In the genomic region with DNA sequence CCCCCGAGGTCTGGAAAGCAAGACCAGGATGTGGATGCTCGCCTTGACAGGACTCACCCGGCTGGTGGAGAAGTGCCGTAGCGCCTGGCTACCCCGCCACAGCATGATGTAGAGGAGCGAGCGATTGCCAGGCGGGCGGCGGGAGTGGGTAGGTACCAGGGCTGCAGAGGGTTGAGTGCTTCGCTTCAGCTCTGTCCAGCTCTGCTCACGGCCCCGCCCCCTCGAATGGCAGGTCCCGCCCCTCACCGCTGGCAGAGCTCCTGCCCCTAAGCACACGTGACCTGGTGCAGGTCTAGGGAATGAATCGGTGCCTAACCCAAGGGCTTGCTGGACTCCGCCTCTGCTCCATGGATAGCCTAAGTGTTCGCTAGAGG, we compare ENCODE assay signal across 8 mouse cellular contexts. TPM values are rescaled to one million over a fixed set of nuclear protein-coding genes. Genes with fewer than 3 reads are reported as not detected.
DNase-seq lines count a peak whose midpoint lies in the region; ATAC-seq and TF ChIP-seq lines count a peak whose summit lies in the region.

TSS of gene Aldh1l2 (minus strand) at position 231 of the 374 bp plus-strand sequence.

- H3K36me3 ChIP-seq in neural tube, embryonic 11.5 days (ENCODE audit: control insufficient read depth, insufficient read depth, low read length), result no peaks in the 10 kb centered on the region
- no peaks in the 10 kb centered on the region for H3K36me3 ChIP-seq in embryonic facial prominence, embryonic 13.5 days
- no peaks in the 10 kb centered on the region for H3K36me3 ChIP-seq in heart, adult 2 months (ENCODE audit: control insufficient read depth, insufficient read depth, low read length)
- no peaks in the 10 kb centered on the region for H3K36me3 ChIP-seq in kidney, adult 2 months (ENCODE audit: control insufficient read depth, insufficient read depth, low read length)
- H3K36me3 ChIP-seq in limb, embryonic 13.5 days, result no peaks in the 10 kb centered on the region
- H3K36me3 ChIP-seq in midbrain, embryonic 14.5 days (ENCODE audit: control insufficient read depth, insufficient read depth, low read length), result no peaks in the 10 kb centered on the region

- TF ChIP-seq EP300 in heart, adult 2 months (IDR thresholded peaks at IDR 0.05; ENCODE audit: insufficient read depth, low read depth, low read length), result no peak

- peak within 1 kb of the TSS; percentile 45 for H3K4me3 ChIP-seq in neural tube, embryonic 11.5 days (ENCODE audit: low read depth, low read length)
- peak within 1 kb of the TSS; percentile 49 for H3K4me3 ChIP-seq in embryonic facial prominence, embryonic 13.5 days
- peak within 1 kb of the TSS; percentile 38 for H3K4me3 ChIP-seq in heart, adult 2 months
- peak within 1 kb of the TSS; percentile 40 for H3K4me3 ChIP-seq in kidney, adult 2 months (ENCODE audit: insufficient read depth, low read depth, low read length)
- H3K4me3 ChIP-seq in limb, embryonic 13.5 days, result peak within 1 kb of the TSS; percentile 52
- H3K4me3 ChIP-seq in midbrain, embryonic 14.5 days (replicated peaks; ENCODE audit: low read depth, low read length), result peak within 1 kb of the TSS; percentile 71

- ATAC-seq in neural tube, embryonic 11.5 days (ENCODE audit: insufficient read depth, low FRiP score, low TSS enrichment), result peak; percentile 96
- peak; percentile 90 for ATAC-seq in embryonic facial prominence, embryonic 13.5 days (ENCODE audit: insufficient number of reproducible peaks, insufficient read depth, low FRiP score, low TSS enrichment, low read depth)
- peak; percentile 89 for ATAC-seq in limb, embryonic 13.5 days (ENCODE audit: low FRiP score, low read depth)
- ATAC-seq in midbrain, embryonic 14.5 days (ENCODE audit: low FRiP score, low TSS enrichment), result peak; percentile 96

- H3K4me2 ChIP-seq in neural tube, embryonic 11.5 days (ENCODE audit: low read depth), result peak within 1 kb of the TSS; percentile 68
- H3K4me2 ChIP-seq in embryonic facial prominence, embryonic 13.5 days, result peak within 1 kb of the TSS; percentile 97
- H3K4me2 ChIP-seq in limb, embryonic 13.5 days (replicated peaks), result peak within 1 kb of the TSS; percentile 95
- H3K4me2 ChIP-seq in midbrain, embryonic 14.5 days (ENCODE audit: low read length), result peak within 1 kb of the TSS; percentile 78

- no peaks in the 10 kb centered on the region for H3K79me2 ChIP-seq in heart, adult 2 months (replicated peaks; ENCODE audit: control insufficient read depth, insufficient read depth, low read length)

- H3K9me3 ChIP-seq in neural tube, embryonic 11.5 days (ENCODE audit: control insufficient read depth, low read length), result no peaks in the 10 kb centered on the region
- no peaks in the 10 kb centered on the region for H3K9me3 ChIP-seq in embryonic facial prominence, embryonic 13.5 days
- H3K9me3 ChIP-seq in limb, embryonic 13.5 days, result no peaks in the 10 kb centered on the region
- H3K9me3 ChIP-seq in midbrain, embryonic 14.5 days (ENCODE audit: control insufficient read depth, low read length), result no peaks in the 10 kb centered on the region

- no peaks in the 10 kb centered on the region for H3K4me1 ChIP-seq in neural tube, embryonic 11.5 days (ENCODE audit: control insufficient read depth, insufficient read depth, low read length)
- H3K4me1 ChIP-seq in embryonic facial prominence, embryonic 13.5 days, result 0 out of 2 replicates have a peak, but pooled peaks cover 10% of the 10 kb centered on the region
- H3K4me1 ChIP-seq in heart, adult 2 months (ENCODE audit: control insufficient read depth, insufficient read depth, low read length), result no peaks in the 10 kb centered on the region; the same call in none of the 2 replicates
- no peaks in the 10 kb centered on the region for H3K4me1 ChIP-seq in kidney, adult 2 months (ENCODE audit: control insufficient read depth, insufficient read depth, low read length)
- H3K4me1 ChIP-seq in limb, embryonic 13.5 days, result peaks cover 10% of the 10 kb centered on the region; the same call in 1 of the 2 replicates
- peaks cover 8% of the 10 kb centered on the region for H3K4me1 ChIP-seq in midbrain, embryonic 14.5 days (ENCODE audit: control insufficient read depth, insufficient read depth, low read length)

- no peak within 1 kb of the TSS for H3K27ac ChIP-seq in neural tube, embryonic 11.5 days (ENCODE audit: low read depth, low read length)
- H3K27ac ChIP-seq in embryonic facial prominence, embryonic 13.5 days, result no peak within 1 kb of the TSS
- peak within 1 kb of the TSS; percentile 9; the same call in 1 of the 2 replicates for H3K27ac ChIP-seq in heart, adult 2 months
- no peak within 1 kb of the TSS for H3K27ac ChIP-seq in kidney, adult 2 months (ENCODE audit: insufficient read depth, low read depth, low read length)
- no peak within 1 kb of the TSS for H3K27ac ChIP-seq in limb, embryonic 13.5 days
- H3K27ac ChIP-seq in midbrain, embryonic 14.5 days (replicated peaks; ENCODE audit: low read depth, low read length), result peak within 1 kb of the TSS; percentile 89

- under 1% methylated on average over 21 of the region's 21 CpGs for WGBS in neural tube, embryonic 11.5 days
- WGBS in embryonic facial prominence, embryonic 13.5 days, result under 1% methylated on average over 21 of the region's 21 CpGs
- 1% methylated on average over 21 of the region's 21 CpGs for WGBS in heart, adult 2 months
- WGBS in kidney, adult 2 months, result under 1% methylated on average over 21 of the region's 21 CpGs
- WGBS in limb, embryonic 13.5 days, result under 1% methylated on average over 21 of the region's 21 CpGs
- under 1% methylated on average over 21 of the region's 21 CpGs for WGBS in midbrain, embryonic 14.5 days

- DNase-seq in neural tube, embryonic 11.5 days (ENCODE audit: low spot score), result peak; percentile 87
- DNase-seq in neural tube, embryonic 10.5 days (ENCODE audit: extremely low spot score, low spot score), result no peak
- peak; percentile 80 to 81 for DNase-seq in heart, adult 2 months
- DNase-seq in kidney, adult 2 months, result peak; percentile 92
- DNase-seq in midbrain, embryonic 14.5 days, result peak; percentile 91
- DNase-seq in spleen, postnatal 36 days (ENCODE audit: low spot score in 2 of 2), result peak; percentile 28 to 47

- intact Hi-C loops in heart, adult 2 months (cut with DNase I), result no loop called here

- no peak for TF ChIP-seq CTCF in heart, adult 2 months (IDR thresholded peaks at IDR 0.05)
- no peak for TF ChIP-seq CTCF in kidney, adult 2 months (conservative IDR thresholded peaks at IDR 0.05; ENCODE audit: insufficient read depth, insufficient read length, low read depth, low read length)

- H3K9ac ChIP-seq in neural tube, embryonic 11.5 days (ENCODE audit: low read length), result peak within 1 kb of the TSS; percentile 67
- H3K9ac ChIP-seq in embryonic facial prominence, embryonic 13.5 days, result peak within 1 kb of the TSS; percentile 71
- peak within 1 kb of the TSS; percentile 50 for H3K9ac ChIP-seq in heart, adult 2 months (ENCODE audit: low read depth, low read length)
- H3K9ac ChIP-seq in limb, embryonic 13.5 days, result peak within 1 kb of the TSS; percentile 67
- H3K9ac ChIP-seq in midbrain, embryonic 14.5 days (replicated peaks; ENCODE audit: low read length), result peak within 1 kb of the TSS; percentile 86

- no peak for TF ChIP-seq POLR2A in heart, adult 2 months (IDR thresholded peaks at IDR 0.05; ENCODE audit: insufficient read depth, low read depth, low read length)
- no peak for TF ChIP-seq POLR2A in kidney, adult 2 months (IDR thresholded peaks at IDR 0.05; ENCODE audit: low read depth, low read length)

- no peaks in the 10 kb centered on the region for H3K27me3 ChIP-seq in neural tube, embryonic 11.5 days (ENCODE audit: control insufficient read depth, insufficient read depth, low read length)
- H3K27me3 ChIP-seq in embryonic facial prominence, embryonic 13.5 days, result peaks cover 37% of the 10 kb centered on the region
- H3K27me3 ChIP-seq in heart, adult 2 months (ENCODE audit: control insufficient read depth, insufficient read depth, low read length), result no peaks in the 10 kb centered on the region
- H3K27me3 ChIP-seq in kidney, adult 2 months (replicated peaks; ENCODE audit: control insufficient read depth, insufficient read depth, low read length), result no peaks in the 10 kb centered on the region
- peaks cover 25% of the 10 kb centered on the region for H3K27me3 ChIP-seq in limb, embryonic 13.5 days
- H3K27me3 ChIP-seq in midbrain, embryonic 14.5 days (ENCODE audit: control insufficient read depth, insufficient read depth, low read length), result no peaks in the 10 kb centered on the region; the same call in 1 of the 2 replicates

RNA-seq across cellular contexts. Expression of gene Aldh1l2, which starts in this region (rescaled TPM):
- 6.7 and 8.6 TPM in 2 replicates for polyA plus RNA-seq in neural tube, embryonic 11.5 days (2014; fragmentation: Nextera tagmentation; extraction: Ambion mirVana)
- 2.6 TPM in 2 replicates for polyA plus RNA-seq in embryonic facial prominence, embryonic 13.5 days (2015; fragmentation: Nextera tagmentation; extraction: Ambion mirVana)
- total RNA-seq in heart, adult 2 months (2021), result 10 to 100 TPM in 1 of 2 experiments, 1 to 10 TPM in 1; 9.9 to 12.3 TPM
- 4.2 and 11.9 TPM in 2 replicates for polyA plus RNA-seq in heart, adult 2 months (2012; rRNA removed)
- 0.87 and 1.1 TPM in 2 replicates for polyA plus RNA-seq in kidney, adult 2 months (2012; rRNA removed)
- polyA plus RNA-seq in limb, embryonic 13.5 days (2015; fragmentation: Nextera tagmentation; extraction: Ambion mirVana), result 2.9 and 3.2 TPM in 2 replicates
- 16.0 and 18.5 TPM in 2 replicates for polyA plus RNA-seq in midbrain, embryonic 14.5 days (2014; fragmentation: Nextera tagmentation; extraction: Ambion mirVana)

Comparison
In these comparisons a context has a peak if more than half of its experiments do, and no peak if none do; other contexts are left out.
1. H3K27ac ChIP-seq: peak in heart, adult 2 months (single experiment) and midbrain, embryonic 14.5 days (single experiment); none in neural tube, embryonic 11.5 days (single experiment), embryonic facial prominence, embryonic 13.5 days (single experiment), kidney, adult 2 months (single experiment) and limb, embryonic 13.5 days (single experiment).
2. Peak in every context shown above with its lines, with median percentiles within 50 percentile points of each other: ATAC-seq, H3K4me2 ChIP-seq, H3K4me3 ChIP-seq and H3K9ac ChIP-seq.